Mouse (Mus musculus): ENCODE measurements around the gene Creld1.

The Creld1 gene

GRCm38 (mm10) chr6:113508272-113508946 is 25.3 kb downstream of the Creld1 start:
- no peak for DNase-seq (ENCODE audit: inconsistent ontology term)

DNA sequence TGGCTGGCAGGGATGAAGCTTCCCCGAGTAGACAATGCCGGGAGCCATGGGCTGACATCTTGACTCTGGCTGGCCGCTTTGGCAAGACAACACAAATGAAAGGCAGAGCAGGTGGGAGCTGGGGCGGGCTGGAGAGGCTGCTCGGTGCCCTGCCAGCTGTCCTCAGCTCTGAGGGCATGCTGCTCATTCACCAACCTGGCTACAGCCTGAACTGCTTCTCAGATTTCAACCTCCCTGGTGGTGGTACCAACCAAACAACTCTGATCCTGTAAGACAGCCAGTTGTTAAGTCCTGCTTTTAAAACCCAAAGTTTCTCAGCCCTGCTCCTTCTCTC is 25.8 kb downstream of the Creld1 start:
- no peak for DNase-seq (ENCODE audit: inconsistent ontology term)

DNA sequence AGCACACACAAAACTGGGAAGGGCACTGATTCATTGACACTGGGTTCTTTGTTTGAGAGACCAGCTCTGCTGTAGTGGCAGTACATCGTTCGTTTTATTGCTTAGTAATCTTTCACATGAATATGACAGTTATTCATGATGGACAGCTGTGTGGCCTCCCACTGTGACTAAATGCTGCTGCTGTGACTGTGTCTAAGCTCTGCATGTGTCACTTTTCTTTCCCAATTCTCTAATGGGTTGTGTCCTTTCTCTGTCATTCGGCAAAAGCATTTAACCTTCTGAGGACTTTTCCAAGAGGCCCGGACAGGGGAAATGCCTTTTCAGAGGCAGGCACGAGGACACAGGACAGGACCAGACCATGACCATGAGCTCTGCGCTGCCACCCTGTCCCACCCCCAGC is 30.8 kb downstream of the Creld1 start:
- no peak for DNase-seq (ENCODE audit: inconsistent ontology term)

- no peak for DNase-seq (ENCODE audit: inconsistent ontology term)
Observed at GRCm38 (mm10) chr6:113514600-113514999, 31.5 kb downstream of the Creld1 start.

DNA sequence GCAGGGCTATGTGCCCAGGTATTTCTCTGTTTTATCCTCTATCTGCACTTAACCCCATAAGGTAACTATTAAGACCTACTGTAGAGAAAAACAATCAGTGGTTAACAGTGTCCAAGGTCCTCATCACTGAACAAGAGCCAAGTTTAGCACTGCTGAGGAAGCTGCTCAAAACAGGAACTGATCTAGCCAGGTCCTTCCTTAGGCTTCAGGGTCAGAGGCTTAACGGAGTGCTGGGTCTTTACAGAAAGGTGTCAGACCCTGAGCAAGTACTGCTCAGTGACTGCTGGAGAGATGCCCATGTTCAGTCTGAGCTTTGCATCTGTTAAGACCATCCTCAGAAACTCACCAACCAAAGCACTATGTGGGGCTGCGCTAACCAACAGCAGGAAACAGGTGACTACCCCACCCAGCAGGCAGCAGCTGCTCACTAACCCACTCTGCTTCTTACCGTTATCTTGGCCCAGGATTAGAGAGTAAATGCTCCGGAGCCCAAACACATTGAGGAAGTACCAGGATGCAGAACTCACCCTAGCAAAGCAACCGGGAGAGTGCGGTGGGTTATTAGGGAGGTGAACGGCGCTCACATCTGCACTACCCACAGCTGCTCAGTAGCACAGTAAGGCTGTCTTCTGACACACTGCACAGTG is 34.5 kb downstream of the Creld1 start:
- no peak for DNase-seq (ENCODE audit: inconsistent ontology term)

DNA sequence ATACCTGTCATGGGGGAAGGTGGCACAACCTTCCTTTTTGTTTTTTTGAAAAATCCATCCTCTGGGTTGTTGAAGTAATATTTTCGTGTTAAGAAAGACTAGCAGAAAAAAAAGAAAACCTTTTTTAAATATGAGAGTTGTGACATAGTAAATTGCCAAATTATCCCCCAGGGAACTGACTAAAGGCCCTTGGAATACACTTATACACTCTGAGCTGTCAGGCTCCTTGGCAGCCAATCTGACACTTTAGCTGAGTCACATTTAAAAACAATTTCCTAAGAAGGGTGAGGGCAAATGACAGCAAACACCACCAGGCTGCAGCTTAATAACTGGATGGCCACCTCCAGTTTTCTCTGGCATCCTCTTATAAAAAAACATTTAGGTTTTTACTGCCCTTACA is 39.2 kb downstream of the Creld1 start:
- no peak for DNase-seq (ENCODE audit: inconsistent ontology term)

DNA sequence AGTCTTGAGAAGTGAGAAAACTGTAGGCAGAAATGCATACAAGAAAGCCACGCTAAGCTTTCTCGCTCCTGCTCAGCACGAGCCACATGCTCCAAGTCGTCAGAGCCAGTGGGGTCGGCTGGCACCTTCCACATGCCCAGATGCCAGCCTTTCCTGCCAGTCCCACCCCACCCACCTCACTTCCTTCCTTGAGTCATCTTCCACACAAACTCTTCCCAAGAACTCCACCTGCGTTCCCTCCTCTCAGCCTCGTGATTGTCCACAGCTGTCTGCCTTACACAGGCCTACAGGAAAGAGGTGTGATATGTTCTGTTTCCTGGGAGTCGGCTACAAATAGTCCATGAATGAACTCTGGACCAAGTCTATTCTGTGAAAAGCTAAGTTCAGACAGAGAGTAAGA is 40.3 kb downstream of the Creld1 start:
- DNase-seq (ENCODE audit: inconsistent ontology term): no peak

DNA sequence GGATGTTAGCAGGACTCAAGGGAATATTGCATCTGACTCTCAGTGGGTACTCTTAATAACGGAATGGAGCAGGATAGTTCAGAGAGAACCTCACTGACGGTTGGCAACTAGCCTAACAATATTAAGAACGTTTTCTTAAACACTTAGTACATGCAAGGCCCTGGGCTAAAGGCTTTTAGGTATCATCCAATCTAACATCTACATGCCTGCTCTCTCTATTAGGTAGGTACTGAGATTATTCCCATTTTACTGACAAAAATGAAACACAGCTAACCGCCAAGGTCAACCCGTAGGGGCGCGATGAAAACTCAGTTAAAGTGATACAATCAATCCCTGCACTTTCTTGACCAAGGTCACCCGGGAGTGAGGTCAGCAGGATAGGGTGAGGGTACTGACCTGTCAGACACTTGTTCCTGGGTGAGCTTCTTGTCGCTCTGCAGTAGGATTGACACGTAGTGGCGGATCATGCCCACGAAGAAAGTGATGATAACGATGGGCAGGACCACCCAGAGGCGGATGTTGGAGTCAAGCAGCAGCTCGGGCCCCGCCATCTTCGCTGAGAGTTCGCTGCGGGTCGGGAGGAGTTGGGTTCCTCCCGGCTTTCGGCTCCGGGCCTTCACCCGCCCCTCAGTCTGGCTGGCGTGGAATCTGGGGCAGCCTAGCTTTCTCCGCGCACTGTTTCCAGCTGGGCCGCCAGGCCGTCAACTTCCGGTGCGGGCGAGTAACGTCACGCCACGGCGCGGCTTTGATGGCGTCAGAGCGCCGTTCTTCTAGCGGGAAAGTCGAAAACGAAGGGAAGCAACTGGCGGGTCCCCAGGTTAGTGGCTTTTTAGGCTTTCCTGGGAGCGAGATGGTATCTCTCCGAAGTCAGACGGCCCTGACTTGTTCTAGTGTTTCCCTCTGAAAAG is 48.1 kb downstream of the Creld1 start, which contains the start of the genes Emc3 and Fancd2:
Emc3 (minus strand) TSS at position 721 of the 908 bp plus-strand sequence.
Fancd2 (plus strand) TSS at position 751 of the 908 bp plus-strand sequence.
- peak; percentile 90 for DNase-seq (ENCODE audit: inconsistent ontology term)

DNA sequence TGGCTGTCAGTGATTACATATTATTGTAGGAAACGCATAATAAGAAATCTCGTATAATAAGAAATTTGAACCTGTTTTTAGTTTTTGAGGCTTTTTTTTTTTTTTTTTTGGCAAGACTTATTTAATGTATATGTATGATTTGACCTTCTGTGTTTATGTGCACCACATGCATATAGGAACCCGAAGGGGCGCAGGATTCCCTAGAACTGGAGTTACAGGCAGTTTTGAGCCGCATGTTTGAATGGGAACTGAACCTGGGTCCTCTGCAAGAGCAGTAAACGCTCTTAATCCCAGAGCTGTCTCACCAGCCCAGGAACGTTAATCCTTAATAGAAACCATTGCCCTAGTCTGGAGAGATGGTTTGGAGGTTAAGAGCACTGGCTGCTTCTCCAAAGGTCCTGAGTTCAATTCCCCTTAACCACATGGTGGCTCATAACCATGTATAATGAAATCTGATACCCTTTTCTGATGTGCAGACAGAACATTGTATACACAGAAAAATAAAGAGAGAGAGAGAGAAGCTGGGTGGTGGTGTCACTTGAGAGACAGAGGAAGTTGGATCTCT is 48.8 kb downstream of the Creld1 start:
- DNase-seq (ENCODE audit: inconsistent ontology term): no peak

DNA sequence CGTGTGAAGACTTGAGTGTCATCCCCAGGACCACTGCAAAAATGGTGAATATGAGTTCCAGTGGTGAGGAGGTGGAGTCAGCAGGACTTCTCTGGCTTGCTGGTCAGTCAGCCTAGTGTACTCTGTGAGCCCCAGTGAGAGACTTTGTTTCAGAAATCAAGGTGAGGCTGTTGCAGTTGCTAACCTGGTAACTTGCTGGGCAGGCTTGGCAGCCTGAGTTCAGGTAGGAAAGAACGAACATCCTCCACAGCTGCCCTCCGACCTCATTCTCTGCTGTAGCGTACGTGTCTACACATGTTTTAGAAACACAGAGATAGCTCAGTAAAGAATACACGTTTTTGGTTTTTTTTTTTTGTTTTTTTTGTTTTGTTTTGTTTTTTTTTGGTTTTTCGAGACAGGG is 51.8 kb downstream of the Creld1 start:
- no peak for DNase-seq (ENCODE audit: inconsistent ontology term)

DNA sequence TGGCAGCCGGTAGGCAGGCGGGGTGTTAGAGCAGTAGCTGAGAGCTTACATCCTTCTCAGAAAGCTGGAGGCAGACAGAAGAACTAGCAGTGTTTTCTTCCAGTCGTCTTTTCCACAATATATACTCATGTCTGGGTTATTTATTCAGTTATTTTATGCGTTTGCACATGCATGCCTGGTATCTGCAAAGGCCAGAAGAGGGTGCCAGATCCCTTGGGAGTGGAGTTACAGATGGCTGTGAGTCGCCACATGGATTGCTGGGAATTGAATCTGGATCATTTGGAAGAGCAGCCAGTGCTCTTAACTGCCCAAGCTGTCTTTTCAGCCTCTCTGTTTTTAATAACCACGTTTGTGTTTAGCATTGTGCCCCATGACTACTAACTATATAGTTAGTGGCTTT is 58.5 kb downstream of the Creld1 start:
- no peak for DNase-seq (ENCODE audit: inconsistent ontology term)

Data from Muller cell, postnatal 12 days (primary cell).